Mouse (Mus musculus) urinary bladder, adult 2 months (tissue): ENCODE results near the gene Erich6. TPM values are rescaled to one million over a fixed set of nuclear protein-coding genes. Genes with fewer than 3 reads are reported as not detected.
A peak's percentile ranks its signal among the peaks of the same experiment; 100 is the strongest.
"Not testable (repeated sequence)": the region's sequence is repeated elsewhere in the genome, so short reads cannot be mapped to it uniquely, and the experiment has no call there.

Experiments used
- DNase-seq: peaks from one replicate; pipeline ENCODE4 v3.0.0; 2022; ENCODE audit warnings: low spot score
- polyA plus RNA-seq: library from polyadenylated mRNA; depleted of rRNA; stranded (reverse); fragments of >200 nt; gene quantifications from 2 replicates; pipeline ENCODE4 v1.2.3, GENCODE M21; 2012; rRNA removed

Erich6 gene
- polyA plus RNA-seq, 1 experiment: 0.12 TPM

- DNase-seq: no peak
Measured at GRCm38 (mm10) chr3:58646180-58646579, 9.2 kb upstream of the Erich6 start.

- DNase-seq: no peak
Measured at GRCm38 (mm10) chr3:58631693-58632092, 5.3 kb downstream of the Erich6 start.

- DNase-seq: no peak
Measured at GRCm38 (mm10) chr3:58624981-58625380, 12.0 kb downstream of the Erich6 start.

GRCm38 (mm10) chr3:58622665-58623394 lies 14.2 kb downstream of the Erich6 start:
- no peak for DNase-seq

- DNase-seq: no peak
Measured at GRCm38 (mm10) chr3:58621066-58621465, 15.9 kb downstream of the Erich6 start.

GRCm38 (mm10) chr3:58609985-58610384 lies 27.0 kb downstream of the Erich6 start:
- DNase-seq: no peak

- no peak for DNase-seq
Measured at GRCm38 (mm10) chr3:58608506-58608905, 28.5 kb downstream of the Erich6 start.

GRCm38 (mm10) chr3:58593623-58594022 lies 43.4 kb downstream of the Erich6 start:
- DNase-seq: no peak

- DNase-seq: not testable (repeated sequence)
Measured at GRCm38 (mm10) chr3:58592666-58593065, 44.3 kb downstream of the Erich6 start.

- DNase-seq: not testable (repeated sequence)
Measured at GRCm38 (mm10) chr3:58590544-58590943, 46.5 kb downstream of the Erich6 start.

GRCm38 (mm10) chr3:58582788-58583426 lies 54.1 kb downstream of the Erich6 start:
- DNase-seq: no peak

- DNase-seq: no peak
Measured at GRCm38 (mm10) chr3:58582297-58582696, 54.7 kb downstream of the Erich6 start.

- no peak for DNase-seq
Measured at GRCm38 (mm10) chr3:58581530-58581929, 55.5 kb downstream of the Erich6 start.

GRCm38 (mm10) chr3:58577506-58578050 lies 59.4 kb downstream of the Erich6 start:
- no peak for DNase-seq

- DNase-seq: no peak
Measured at GRCm38 (mm10) chr3:58577067-58577503, 59.9 kb downstream of the Erich6 start.

- peak; percentile 98 for DNase-seq
Measured at GRCm38 (mm10) chr3:58576137-58577066, 60.6 kb downstream of the Erich6 start, which contains the start of gene Selenot. Selenot (plus strand) TSS chr3:58576636.

GRCm38 (mm10) chr3:58570821-58571220 lies 66.2 kb downstream of the Erich6 start:
- DNase-seq: no peak

Other genes starting within 250 kb of the Erich6 start
- gene Tsc22d2, start 222.5 kb downstream of the Erich6 start, polyA plus RNA-seq: 14.7 and 17.7 TPM in 2 replicates
- gene Eif2a, start 111.4 kb downstream of the Erich6 start, polyA plus RNA-seq: 46.6 and 52.4 TPM in 2 replicates
- 51.8 and 56.1 TPM in 2 replicates for gene Serp1, start 111.3 kb downstream of the Erich6 start, polyA plus RNA-seq
- gene Selenot, start 60.6 kb downstream of the Erich6 start, polyA plus RNA-seq: 71.4 and 75.8 TPM in 2 replicates
- gene Siah2, start 55.2 kb upstream of the Erich6 start, polyA plus RNA-seq: 9.6 and 9.9 TPM in 2 replicates
- not detected in 2 replicates for gene Mindy4b-ps, start 185.1 kb upstream of the Erich6 start, polyA plus RNA-seq
- not detected in 2 replicates for gene Clrn1, start 248.1 kb upstream of the Erich6 start, polyA plus RNA-seq